Mouse (Mus musculus): Measurements from ENCODE around the gene Nt5c1a. TPM values are rescaled to one million over a fixed set of nuclear protein-coding genes. Genes with fewer than 3 reads are reported as not detected.

Gene Nt5c1a
- polyA plus RNA-seq, 1 experiment, result 0.38 TPM

- no peaks in the 10 kb centered on the region for H3K36me3 ChIP-seq (ENCODE audit: control insufficient read depth, insufficient read depth, low read length)
- no peak overlapping the region for H3K4me3 ChIP-seq (ENCODE audit: control insufficient read depth, low read depth, low read length)
- TF ChIP-seq POLR2A (IDR thresholded peaks at IDR 0.05; ENCODE audit: control insufficient read depth, low read depth, low read length) (no peak), CTCF (IDR thresholded peaks at IDR 0.05; ENCODE audit: control insufficient read depth, insufficient read depth, insufficient replicate concordance, low read depth, low read length) (no peak)
- H3K4me1 ChIP-seq (ENCODE audit: control insufficient read depth, insufficient read depth, low read length), result no peaks in the 10 kb centered on the region; the same call in 1 of the 2 replicates
- H3K27me3 ChIP-seq (ENCODE audit: control insufficient read depth, insufficient read depth, low read length), result no peaks in the 10 kb centered on the region
- H3K27ac ChIP-seq (ENCODE audit: control insufficient read depth, insufficient read depth, low read depth, low read length), result no peak overlapping the region
Measured at GRCm38 (mm10) chr4:123212330-123212729, 11.0 kb downstream of the Nt5c1a start.

GRCm38 (mm10) chr4:123213975-123214374, 12.7 kb downstream of the Nt5c1a start:
- Histone ChIP-seq H3K4me1 (ENCODE audit: control insufficient read depth, insufficient read depth, low read length) (no peaks in the 10 kb centered on the region; the same call in 1 of the 2 replicates), H3K27me3 (ENCODE audit: control insufficient read depth, insufficient read depth, low read length) (no peaks in the 10 kb centered on the region), H3K27ac (ENCODE audit: control insufficient read depth, insufficient read depth, low read depth, low read length) (no peak overlapping the region), H3K36me3 (ENCODE audit: control insufficient read depth, insufficient read depth, low read length) (no peaks in the 10 kb centered on the region), H3K4me3 (ENCODE audit: control insufficient read depth, low read depth, low read length) (no peak overlapping the region)
- TF ChIP-seq CTCF (IDR thresholded peaks at IDR 0.05; ENCODE audit: control insufficient read depth, insufficient read depth, insufficient replicate concordance, low read depth, low read length) (no peak), POLR2A (IDR thresholded peaks at IDR 0.05; ENCODE audit: control insufficient read depth, low read depth, low read length) (no peak)

- Histone ChIP-seq H3K4me3 (ENCODE audit: control insufficient read depth, low read depth, low read length) (no peak overlapping the region), H3K27ac (ENCODE audit: control insufficient read depth, insufficient read depth, low read depth, low read length) (no peak overlapping the region), H3K27me3 (ENCODE audit: control insufficient read depth, insufficient read depth, low read length) (no peaks in the 10 kb centered on the region), H3K4me1 (ENCODE audit: control insufficient read depth, insufficient read depth, low read length) (no peaks in the 10 kb centered on the region; the same call in 1 of the 2 replicates), H3K36me3 (ENCODE audit: control insufficient read depth, insufficient read depth, low read length) (no peaks in the 10 kb centered on the region)
- TF ChIP-seq CTCF (IDR thresholded peaks at IDR 0.05; ENCODE audit: control insufficient read depth, insufficient read depth, insufficient replicate concordance, low read depth, low read length) (no peak), POLR2A (IDR thresholded peaks at IDR 0.05; ENCODE audit: control insufficient read depth, low read depth, low read length) (no peak)
Measured at GRCm38 (mm10) chr4:123215367-123215766, 14.1 kb downstream of the Nt5c1a start.

- Histone ChIP-seq H3K27me3 (ENCODE audit: control insufficient read depth, insufficient read depth, low read length) (no peaks in the 10 kb centered on the region), H3K4me3 (ENCODE audit: control insufficient read depth, low read depth, low read length) (no peak overlapping the region), H3K27ac (ENCODE audit: control insufficient read depth, insufficient read depth, low read depth, low read length) (no peak overlapping the region), H3K36me3 (ENCODE audit: control insufficient read depth, insufficient read depth, low read length) (no peaks in the 10 kb centered on the region), H3K4me1 (ENCODE audit: control insufficient read depth, insufficient read depth, low read length) (no peaks in the 10 kb centered on the region; the same call in 1 of the 2 replicates)
- TF ChIP-seq CTCF (IDR thresholded peaks at IDR 0.05; ENCODE audit: control insufficient read depth, insufficient read depth, insufficient replicate concordance, low read depth, low read length) (peak; percentile 86), POLR2A (IDR thresholded peaks at IDR 0.05; ENCODE audit: control insufficient read depth, low read depth, low read length) (no peak)
Measured at GRCm38 (mm10) chr4:123216782-123217181, 15.5 kb downstream of the Nt5c1a start.

GRCm38 (mm10) chr4:123219720-123220357, 18.5 kb downstream of the Nt5c1a start:
- no peak overlapping the region for H3K27ac ChIP-seq (ENCODE audit: control insufficient read depth, insufficient read depth, low read depth, low read length)
- no peaks in the 10 kb centered on the region for H3K27me3 ChIP-seq (ENCODE audit: control insufficient read depth, insufficient read depth, low read length)
- H3K4me3 ChIP-seq (ENCODE audit: control insufficient read depth, low read depth, low read length), result no peak overlapping the region
- TF ChIP-seq POLR2A (IDR thresholded peaks at IDR 0.05; ENCODE audit: control insufficient read depth, low read depth, low read length) (no peak), CTCF (IDR thresholded peaks at IDR 0.05; ENCODE audit: control insufficient read depth, insufficient read depth, insufficient replicate concordance, low read depth, low read length) (peak; percentile 97)
- no peaks in the 10 kb centered on the region; the same call in 1 of the 2 replicates for H3K4me1 ChIP-seq (ENCODE audit: control insufficient read depth, insufficient read depth, low read length)
- H3K36me3 ChIP-seq (ENCODE audit: control insufficient read depth, insufficient read depth, low read length), result no peaks in the 10 kb centered on the region

DNA sequence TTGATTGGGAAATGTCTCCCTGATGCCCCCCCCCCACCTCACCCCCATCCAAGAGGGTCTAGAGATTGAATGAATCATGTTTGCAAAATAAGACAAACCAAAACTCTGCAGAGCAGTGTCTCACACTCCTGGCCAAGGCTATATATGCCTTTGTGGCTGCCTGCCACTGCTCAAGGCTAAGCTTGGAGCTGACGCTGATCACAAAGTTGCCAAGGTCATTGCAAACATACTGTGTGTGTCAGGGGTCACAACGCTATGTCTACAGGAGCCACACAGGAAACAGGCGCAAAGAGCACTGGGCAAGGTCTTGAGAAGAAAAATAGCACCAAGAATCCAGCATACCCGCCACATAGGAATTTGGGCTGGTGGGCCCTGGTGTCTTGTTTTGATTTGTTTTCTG, 19.3 kb downstream of the Nt5c1a start:
- Histone ChIP-seq H3K4me3 (ENCODE audit: control insufficient read depth, low read depth, low read length) (no peak overlapping the region), H3K36me3 (ENCODE audit: control insufficient read depth, insufficient read depth, low read length) (no peaks in the 10 kb centered on the region), H3K4me1 (ENCODE audit: control insufficient read depth, insufficient read depth, low read length) (no peaks in the 10 kb centered on the region; the same call in 1 of the 2 replicates), H3K27ac (ENCODE audit: control insufficient read depth, insufficient read depth, low read depth, low read length) (no peak overlapping the region), H3K27me3 (ENCODE audit: control insufficient read depth, insufficient read depth, low read length) (no peaks in the 10 kb centered on the region)
- TF ChIP-seq CTCF (IDR thresholded peaks at IDR 0.05; ENCODE audit: control insufficient read depth, insufficient read depth, insufficient replicate concordance, low read depth, low read length) (no peak), POLR2A (IDR thresholded peaks at IDR 0.05; ENCODE audit: control insufficient read depth, low read depth, low read length) (no peak)

GRCm38 (mm10) chr4:123223309-123223708, 22.0 kb downstream of the Nt5c1a start:
- Histone ChIP-seq H3K27ac (ENCODE audit: control insufficient read depth, insufficient read depth, low read depth, low read length) (no peak overlapping the region), H3K4me1 (ENCODE audit: control insufficient read depth, insufficient read depth, low read length) (no peaks in the 10 kb centered on the region; the same call in 1 of the 2 replicates), H3K27me3 (ENCODE audit: control insufficient read depth, insufficient read depth, low read length) (no peaks in the 10 kb centered on the region), H3K36me3 (ENCODE audit: control insufficient read depth, insufficient read depth, low read length) (no peaks in the 10 kb centered on the region), H3K4me3 (ENCODE audit: control insufficient read depth, low read depth, low read length) (no peak overlapping the region)
- TF ChIP-seq CTCF (IDR thresholded peaks at IDR 0.05; ENCODE audit: control insufficient read depth, insufficient read depth, insufficient replicate concordance, low read depth, low read length), result no peak
- TF ChIP-seq POLR2A (IDR thresholded peaks at IDR 0.05; ENCODE audit: control insufficient read depth, low read depth, low read length), result no peak

Measured in testis, adult 2 months (tissue).